Mouse (Mus musculus) midbrain, embryonic 10.5 days (tissue): ENCODE data around the gene Calhm5. TPM values are rescaled to one million over a fixed set of nuclear protein-coding genes. Genes with fewer than 3 reads are reported as not detected.

Experiments used
- DNase-seq: peaks from one replicate; pipeline ENCODE4 v3.0.0-alpha.2; 2017; ENCODE audit warnings: low spot score
- H3K27ac ChIP-seq: fragments of 300-500 bp; sonication (generic); replicated peaks from 2 replicates; pipeline ENCODE4 v1.5.1; 2016; ENCODE audit warnings: mild to moderate bottlenecking
- H3K27me3 ChIP-seq: fragments of 300-500 bp; sonication (generic); 2 replicates; pipeline ENCODE4 v1.6.1; 2016; ENCODE audit warnings: low read depth, mild to moderate bottlenecking; ENCODE audit not compliant: poor library complexity, severe bottlenecking
- H3K36me3 ChIP-seq: fragments of 300-500 bp; sonication (generic); 2 replicates; pipeline ENCODE4 v1.6.1; 2016; ENCODE audit warnings: mild to moderate bottlenecking, moderate library complexity
- H3K4me1 ChIP-seq: fragments of 300-500 bp; sonication (generic); 2 replicates; pipeline ENCODE4 v1.6.1; 2016
- H3K4me3 ChIP-seq: fragments of 300-500 bp; sonication (generic); 2 replicates; pipeline ENCODE4 v1.5.1; 2016; ENCODE audit warnings: mild to moderate bottlenecking, moderate library complexity
- H3K9me3 ChIP-seq: fragments of 300-500 bp; sonication (generic); replicated peaks from 2 replicates; pipeline ENCODE4 v1.6.1; 2016; ENCODE audit warnings: mild to moderate bottlenecking
- WGBS: fragments of 180-500 bp; shearing (Covaris S2); methylation state at CpG from one replicate; pipeline ENCODE4 v1.1.7; 2016; 5-methylcytosine and 5-hydroxymethylcytosine counted together
- polyA plus RNA-seq: library from polyadenylated mRNA; unstranded; fragments of >200 nt; fragmentation: Nextera tagmentation; extraction: Ambion mirVana; gene quantifications from 2 replicates; pipeline ENCODE4 v1.2.1, GENCODE M21; 2016

The Calhm5 gene
- polyA plus RNA-seq, result 0.10 and 0.17 TPM in 2 replicates

- Histone ChIP-seq H3K4me1 (peaks cover 9% of the 10 kb centered on the region; the same call in 1 of the 2 replicates), H3K9me3 (no peaks in the 10 kb centered on the region), H3K36me3 (no peaks in the 10 kb centered on the region), H3K4me3 (peak within 1 kb of the TSS; percentile 30), H3K27me3 (no peaks in the 10 kb centered on the region), H3K27ac (peak within 1 kb of the TSS; percentile 64; the same call in 1 of the 2 replicates)
- 34% methylated on average over 9 of the region's 9 CpGs for WGBS
- peak; percentile 18 for DNase-seq
Measured at GRCm38 (mm10) chr10:34096418-34096883, at the start of gene Calhm5. Calhm5 (minus strand) TSS chr10:34096519.

DNA sequence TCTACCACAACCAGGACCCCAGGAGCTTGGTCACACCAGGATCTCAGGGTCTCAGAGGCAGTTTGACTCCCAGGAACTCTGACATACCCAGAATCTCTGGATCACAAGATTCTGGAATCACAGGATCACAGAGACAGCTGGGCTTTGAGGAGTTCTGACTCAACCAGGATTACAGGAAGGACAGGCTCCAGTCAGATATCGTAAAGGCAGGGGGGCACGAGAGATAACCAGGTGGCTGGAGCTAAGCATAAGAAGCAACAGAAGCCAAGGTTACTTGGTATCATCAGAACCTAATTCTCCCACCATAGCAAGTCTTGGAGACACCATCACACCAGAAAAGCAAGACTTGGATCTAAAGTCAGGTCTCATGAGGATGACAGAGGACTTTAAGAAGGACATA lies 45.4 kb upstream of the Calhm5 start:
- peaks cover 12% of the 10 kb centered on the region for H3K4me1 ChIP-seq
- H3K4me3 ChIP-seq, result no peak overlapping the region
- WGBS, result 88% methylated on average over 2 of the region's 2 CpGs
- H3K9me3 ChIP-seq, result peaks cover 17% of the 10 kb centered on the region; the same call in 1 of the 2 replicates
- no peak for DNase-seq
- H3K36me3 ChIP-seq, result no peaks in the 10 kb centered on the region
- no peaks in the 10 kb centered on the region for H3K27me3 ChIP-seq
- no peak overlapping the region for H3K27ac ChIP-seq

DNA sequence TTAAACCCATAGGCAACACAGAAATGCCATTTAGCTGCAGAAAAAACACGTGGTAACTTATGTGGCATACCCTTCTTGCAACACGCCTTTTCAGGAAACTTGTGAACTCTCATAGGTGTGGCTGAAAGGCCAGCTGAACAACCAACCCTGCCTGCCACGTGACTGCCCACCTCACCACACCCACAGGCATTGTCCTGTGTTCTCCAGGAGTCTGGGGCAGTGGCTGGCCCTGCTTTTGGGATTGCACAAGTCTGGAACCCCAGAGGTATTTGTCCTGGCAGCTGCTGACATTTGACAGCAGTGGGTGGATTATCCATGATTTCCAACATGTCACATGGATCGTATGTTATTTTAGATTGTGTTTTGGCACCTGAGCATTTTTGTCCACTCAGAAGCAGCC lies 43.4 kb upstream of the Calhm5 start:
- peaks cover 19% of the 10 kb centered on the region for H3K4me1 ChIP-seq
- no peaks in the 10 kb centered on the region for H3K36me3 ChIP-seq
- no peak overlapping the region for H3K27ac ChIP-seq
- H3K4me3 ChIP-seq, result no peak overlapping the region
- peaks cover 17% of the 10 kb centered on the region; the same call in 1 of the 2 replicates for H3K9me3 ChIP-seq
- WGBS, result 77% methylated on average over 4 of the region's 4 CpGs
- H3K27me3 ChIP-seq, result no peaks in the 10 kb centered on the region
- DNase-seq, result no peak

DNA sequence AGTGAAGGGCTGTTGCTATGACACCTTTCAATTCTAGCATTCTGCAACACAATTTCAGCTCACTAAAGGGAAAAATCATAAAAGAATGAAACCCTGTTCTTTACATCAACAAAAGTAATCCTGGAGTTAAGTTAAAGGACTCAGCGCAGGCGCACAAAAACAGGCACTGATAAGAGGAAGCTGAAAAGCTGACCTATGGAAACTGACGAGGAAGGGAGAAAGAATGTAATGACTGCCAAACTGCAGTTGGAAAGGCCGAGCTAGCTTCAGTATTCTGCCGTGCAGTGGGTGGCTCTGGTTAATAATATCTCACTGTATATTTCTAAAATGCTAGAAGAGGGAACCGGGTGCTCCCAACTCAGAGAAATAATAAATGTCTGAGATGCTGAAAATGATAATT lies 41.7 kb upstream of the Calhm5 start:
- DNase-seq, result no peak
- WGBS, result 74% methylated on average over 6 of the region's 6 CpGs
- peaks cover 19% of the 10 kb centered on the region for H3K4me1 ChIP-seq
- H3K27ac ChIP-seq, result no peak overlapping the region
- H3K36me3 ChIP-seq, result no peaks in the 10 kb centered on the region
- no peak overlapping the region for H3K4me3 ChIP-seq
- H3K9me3 ChIP-seq, result peaks cover 12% of the 10 kb centered on the region; the same call in 1 of the 2 replicates
- no peaks in the 10 kb centered on the region for H3K27me3 ChIP-seq

GRCm38 (mm10) chr10:34136432-34136831 lies 40.1 kb upstream of the Calhm5 start:
- DNase-seq, result peak; percentile 52
- WGBS, result 21% methylated on average over 6 of the region's 6 CpGs
- H3K36me3 ChIP-seq, result no peaks in the 10 kb centered on the region

GRCm38 (mm10) chr10:34131356-34131755 lies 35.0 kb upstream of the Calhm5 start:
- WGBS, result 81% methylated on average over 2 of the region's 2 CpGs
- H3K36me3 ChIP-seq, result no peaks in the 10 kb centered on the region
- peaks cover 22% of the 10 kb centered on the region for H3K27me3 ChIP-seq
- peaks cover 15% of the 10 kb centered on the region for H3K4me1 ChIP-seq
- no peak overlapping the region for H3K27ac ChIP-seq
- no peak for DNase-seq
- no peak overlapping the region for H3K4me3 ChIP-seq
- no peaks in the 10 kb centered on the region for H3K9me3 ChIP-seq

More at GRCm38 (mm10) chr10:34136432-34136831, 40.1 kb upstream of the Calhm5 start:
- Histone ChIP-seq H3K27ac (no peak overlapping the region), H3K4me1 (peaks cover 19% of the 10 kb centered on the region), H3K4me3 (no peak overlapping the region), H3K27me3 (no peaks in the 10 kb centered on the region), H3K9me3 (peaks cover under 1% of the 10 kb centered on the region; the same call in 1 of the 2 replicates)

GRCm38 (mm10) chr10:34128391-34128790 lies 32.1 kb upstream of the Calhm5 start:
- Histone ChIP-seq H3K27me3 (peaks cover 22% of the 10 kb centered on the region), H3K36me3 (no peaks in the 10 kb centered on the region), H3K4me3 (no peak overlapping the region), H3K27ac (no peak overlapping the region), H3K4me1 (peaks cover 12% of the 10 kb centered on the region), H3K9me3 (peaks cover 3% of the 10 kb centered on the region; the same call in 1 of the 2 replicates)
- no peak for DNase-seq
- 92% methylated on average over 6 of the region's 6 CpGs for WGBS

DNA sequence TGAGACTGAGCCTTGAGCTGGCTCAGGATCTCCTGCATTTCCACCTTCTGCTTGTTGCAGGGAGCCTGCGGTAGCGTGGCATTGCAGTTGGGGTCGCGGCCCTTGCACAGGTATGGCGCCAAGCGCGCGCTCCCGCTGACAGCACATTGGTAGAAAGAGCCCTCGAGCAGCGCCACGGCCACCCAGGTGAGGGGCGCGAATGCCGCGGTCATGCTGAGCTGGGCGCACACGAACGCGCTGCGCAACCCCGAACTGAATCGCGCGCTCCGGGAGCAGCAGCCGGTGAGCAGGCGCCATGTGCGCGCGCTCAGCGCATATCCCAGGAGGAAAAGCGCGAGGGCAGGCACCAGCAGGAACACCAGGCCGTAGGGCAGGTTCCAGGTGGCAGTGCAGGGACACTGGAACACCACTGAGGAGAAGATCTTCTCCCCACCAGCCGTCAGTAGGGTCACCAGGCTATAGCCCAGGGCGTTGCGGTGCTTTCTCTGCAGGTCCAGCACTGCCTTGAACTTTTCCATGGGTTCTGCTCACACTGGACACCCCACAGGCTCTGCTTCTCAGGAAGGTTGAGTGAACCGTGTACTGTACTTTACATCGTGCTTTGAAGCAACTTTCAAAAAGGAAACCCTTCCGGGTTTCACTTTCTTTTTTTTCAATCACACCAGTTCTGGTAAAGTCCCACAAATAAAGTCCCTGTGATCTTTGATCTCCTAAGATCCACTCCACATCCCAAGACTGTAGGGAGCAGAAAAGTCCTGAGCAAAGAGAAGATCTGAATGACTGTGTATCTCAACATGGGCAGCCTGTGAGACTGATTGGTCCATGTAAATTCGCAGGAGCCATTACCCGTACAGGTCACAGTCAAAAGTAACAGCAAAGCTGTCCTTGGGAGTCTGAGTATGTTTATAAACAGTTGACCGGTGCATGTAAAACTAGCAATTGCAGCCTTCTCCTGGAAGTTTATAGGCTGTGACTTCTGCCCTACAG lies 31.4 kb upstream of the Calhm5 start, which contains the start of gene Calhm6:
Gene Calhm6, minus strand, starts transcription at position 593 of the 987 bp plus-strand sequence.
- H3K27ac ChIP-seq, result peak within 1 kb of the TSS; percentile 42; the same call in 1 of the 2 replicates
- peaks cover 22% of the 10 kb centered on the region for H3K27me3 ChIP-seq
- peak within 1 kb of the TSS; percentile 59 for H3K4me3 ChIP-seq
- 18% methylated on average over 44 of the region's 44 CpGs for WGBS
- no peaks in the 10 kb centered on the region for H3K36me3 ChIP-seq
- peak; percentile 31 for DNase-seq
- peaks cover 12% of the 10 kb centered on the region for H3K4me1 ChIP-seq
- H3K9me3 ChIP-seq, result peaks cover 3% of the 10 kb centered on the region; the same call in 1 of the 2 replicates

DNA sequence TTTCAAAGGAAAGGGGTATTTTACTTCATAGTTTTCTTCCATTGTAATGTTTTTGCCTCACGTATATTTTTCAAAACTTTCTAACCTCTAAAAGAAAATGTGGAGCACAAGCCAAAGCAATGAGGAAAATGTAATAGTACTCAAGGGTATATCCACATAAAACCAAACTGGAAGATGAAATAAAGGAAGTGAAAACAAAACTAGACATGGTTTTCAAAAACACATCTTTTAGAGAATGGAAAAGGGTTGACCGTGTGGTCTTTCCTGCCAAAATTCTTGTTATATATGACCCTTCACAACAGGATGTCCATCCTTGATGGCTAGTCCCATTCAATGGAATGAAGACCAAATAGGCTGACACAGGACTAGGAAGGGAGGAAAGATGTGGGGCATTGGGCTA lies 22.1 kb upstream of the Calhm5 start:
- no peak overlapping the region for H3K27ac ChIP-seq
- WGBS, result 93% methylated on average over 2 of the region's 2 CpGs
- no peak for DNase-seq

GRCm38 (mm10) chr10:34117770-34118169 lies 21.5 kb upstream of the Calhm5 start:
- H3K27me3 ChIP-seq, result no peaks in the 10 kb centered on the region

More for the DNA sequence above, 22.1 kb upstream of the Calhm5 start:
- H3K36me3 ChIP-seq, result no peaks in the 10 kb centered on the region
- H3K4me3 ChIP-seq, result no peak overlapping the region
- no peaks in the 10 kb centered on the region for H3K27me3 ChIP-seq
- H3K4me1 ChIP-seq, result no peaks in the 10 kb centered on the region
- no peaks in the 10 kb centered on the region for H3K9me3 ChIP-seq

GRCm38 (mm10) chr10:34117131-34117530 lies 20.8 kb upstream of the Calhm5 start:
- no peaks in the 10 kb centered on the region for H3K36me3 ChIP-seq
- no peaks in the 10 kb centered on the region for H3K9me3 ChIP-seq
- no peak overlapping the region for H3K27ac ChIP-seq
- H3K4me1 ChIP-seq, result no peaks in the 10 kb centered on the region
- no peaks in the 10 kb centered on the region for H3K27me3 ChIP-seq
- DNase-seq, result no peak
- no peak overlapping the region for H3K4me3 ChIP-seq
- WGBS, result 84% methylated on average over 3 of the region's 3 CpGs

More at GRCm38 (mm10) chr10:34117770-34118169, 21.5 kb upstream of the Calhm5 start:
- no peak for DNase-seq
- Histone ChIP-seq H3K4me3 (no peak overlapping the region), H3K27ac (no peak overlapping the region), H3K4me1 (no peaks in the 10 kb centered on the region), H3K9me3 (no peaks in the 10 kb centered on the region), H3K36me3 (no peaks in the 10 kb centered on the region)

- no peak for DNase-seq
- Histone ChIP-seq H3K4me1 (no peaks in the 10 kb centered on the region), H3K9me3 (no peaks in the 10 kb centered on the region), H3K27ac (no peak overlapping the region), H3K27me3 (no peaks in the 10 kb centered on the region), H3K36me3 (no peaks in the 10 kb centered on the region), H3K4me3 (no peak overlapping the region)
- 77% methylated on average over 4 of the region's 4 CpGs for WGBS
Measured at GRCm38 (mm10) chr10:34111964-34112738, 15.8 kb upstream of the Calhm5 start.
